Mouse (Mus musculus): ENCODE data around the gene Syde2. TPM values are rescaled to one million over a fixed set of nuclear protein-coding genes. Genes with fewer than 3 reads are reported as not detected.

The Syde2 gene
- total and polyA plus RNA-seq, 3 experiments = 12.4 to 24.1 TPM; not detected in 1

DNA sequence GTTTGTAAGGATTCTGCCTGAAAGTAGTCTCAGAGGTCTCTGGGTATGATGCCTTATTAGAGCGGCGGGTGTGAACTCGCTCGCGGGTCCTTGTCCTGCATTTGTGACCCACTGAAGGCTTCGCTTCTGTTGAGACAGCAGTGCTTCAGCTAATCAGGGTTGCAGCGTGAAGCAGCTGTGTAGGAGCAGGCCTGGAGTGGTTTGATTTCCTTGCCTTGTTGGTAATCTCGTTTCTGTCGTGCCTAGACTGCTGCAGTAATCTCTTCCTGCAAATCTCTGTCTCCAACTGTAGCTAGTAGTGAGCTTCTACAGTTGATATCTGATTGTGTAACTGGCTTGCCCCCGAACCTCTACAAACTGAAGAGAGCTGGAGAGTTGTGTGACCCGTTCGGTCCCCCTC is 48.3 kb upstream of the Syde2 start (continued):
- peak; percentile 100 for TF ChIP-seq RCOR1 (IDR thresholded peaks at IDR 0.05; ENCODE audit: low read depth, low read length)
- peak; percentile 73 for TF ChIP-seq MAX (IDR thresholded peaks at IDR 0.05; ENCODE audit: low read length)
- TF ChIP-seq TAL1 (IDR thresholded peaks at IDR 0.05; ENCODE audit: low read length) = peak; percentile 96
- TF ChIP-seq SMC3 (IDR thresholded peaks at IDR 0.05; ENCODE audit: low read depth, low read length) = 0 out of 2 replicates have a peak, but pooled peaks have one; percentile 16
- TF ChIP-seq MYB (IDR thresholded peaks at IDR 0.05; ENCODE audit: low read depth, low read length) = peak; percentile 91

DNA sequence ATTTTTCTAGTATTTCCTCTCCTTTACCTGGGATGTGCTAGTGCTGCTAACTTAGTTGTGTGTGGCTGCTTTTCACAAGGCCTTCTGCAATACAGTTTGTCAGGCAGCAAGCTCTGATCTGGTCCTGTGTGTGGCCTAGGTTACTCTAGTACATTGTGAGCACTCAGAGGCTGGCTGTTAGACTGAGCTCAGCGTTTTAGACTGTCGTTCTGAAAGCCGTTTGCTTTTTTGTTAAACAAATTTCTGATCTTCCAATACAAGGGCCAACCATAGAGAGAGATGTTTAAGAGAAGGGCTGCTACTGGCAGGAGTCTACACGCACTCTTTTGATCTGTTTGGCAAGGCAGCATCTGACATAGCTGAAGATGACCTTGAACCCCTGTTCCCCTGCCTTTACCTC is 47.7 kb upstream of the Syde2 start:
- H3K27ac ChIP-seq (ENCODE audit: control insufficient read depth, low read depth, low read length) = no peak overlapping the region
- peaks cover 23% of the 10 kb centered on the region for H3K79me2 ChIP-seq (ENCODE audit: control insufficient read depth, insufficient read depth, low read length, poor library complexity)
- H3K9me3 ChIP-seq (replicated peaks; ENCODE audit: insufficient read depth, low read length) = no peaks in the 10 kb centered on the region
- TF ChIP-seq MEF2A (IDR thresholded peaks at IDR 0.05; ENCODE audit: extremely low read depth, insufficient replicate concordance, low read depth, low read length, poor library complexity, severe bottlenecking) = no peak
- TF ChIP-seq POLR2AphosphoS5 (IDR thresholded peaks at IDR 0.05; ENCODE audit: borderline replicate concordance, low read depth, low read length) = no peak
- no peak for TF ChIP-seq USF2 (IDR thresholded peaks at IDR 0.05; ENCODE audit: borderline replicate concordance in 1 of 2, insufficient read depth in 1 of 2, low read depth in 1 of 2, low read length in 2 of 2)
- TF ChIP-seq CHD2 (IDR thresholded peaks at IDR 0.05; ENCODE audit: low read length) = no peak
- TF ChIP-seq CTCF (IDR thresholded peaks at IDR 0.05 in 2 of 3, conservative IDR thresholded peaks at IDR 0.05 in 1 of 3; ENCODE audit: control insufficient read depth in 1 of 3, insufficient read depth in 1 of 3, low read depth in 2 of 3, low read length in 3 of 3, poor library complexity in 1 of 3, severe bottlenecking in 1 of 3) = no peak
- no peak for TF ChIP-seq MYB (IDR thresholded peaks at IDR 0.05; ENCODE audit: low read depth, low read length)
- TF ChIP-seq GATA1 (IDR thresholded peaks at IDR 0.05; ENCODE audit: low read depth, low read length) = no peak
- no peaks in the 10 kb centered on the region for H3K27me3 ChIP-seq (ENCODE audit: control insufficient read depth in 1 of 2, insufficient read depth in 2 of 2, low read length in 2 of 2)
- peak overlapping the region in 1 of 2 experiments; percentile 99; a peak in 2 of 4 replicates for H3K4me3 ChIP-seq (ENCODE audit: control insufficient read depth in 1 of 2, insufficient read depth in 1 of 2, low read depth in 2 of 2, low read length in 2 of 2)
- H3K9ac ChIP-seq (ENCODE audit: control insufficient read depth, low read depth, low read length, poor library complexity, severe bottlenecking) = no peak overlapping the region
- peaks cover 3 to 23% of the 10 kb centered on the region in 2 experiments for H3K4me1 ChIP-seq (ENCODE audit: control insufficient read depth in 1 of 2, insufficient read depth in 2 of 2, low read length in 2 of 2)
- no peak for DNase-seq (ENCODE audit: low read depth, low spot score)
- peaks cover 2 to 39% of the 10 kb centered on the region in 2 experiments; a peak in 2 of 4 replicates for H3K36me3 ChIP-seq (ENCODE audit: control insufficient read depth in 1 of 2, insufficient read depth in 2 of 2, low read length in 2 of 2)

- peak; percentile 87 for DNase-seq (ENCODE audit: low read depth, low spot score)
- Histone ChIP-seq H3K27me3 (ENCODE audit: control insufficient read depth in 1 of 2, insufficient read depth in 2 of 2, low read length in 2 of 2) (no peaks in the 10 kb centered on the region), H3K27ac (ENCODE audit: control insufficient read depth, low read depth, low read length) (no peak overlapping the region; the same call in 1 of the 2 replicates), H3K79me2 (ENCODE audit: control insufficient read depth, insufficient read depth, low read length, poor library complexity) (peaks cover 23% of the 10 kb centered on the region), H3K4me3 (ENCODE audit: control insufficient read depth in 1 of 2, insufficient read depth in 1 of 2, low read depth in 2 of 2, low read length in 2 of 2) (no peak overlapping the region), H3K9me3 (replicated peaks; ENCODE audit: insufficient read depth, low read length) (no peaks in the 10 kb centered on the region), H3K9ac (ENCODE audit: control insufficient read depth, low read depth, low read length, poor library complexity, severe bottlenecking) (no peak overlapping the region), H3K4me1 (ENCODE audit: control insufficient read depth in 1 of 2, insufficient read depth in 2 of 2, low read length in 2 of 2) (peaks cover 3 to 36% of the 10 kb centered on the region in 2 experiments), H3K36me3 (ENCODE audit: control insufficient read depth in 1 of 2, insufficient read depth in 2 of 2, low read length in 2 of 2) (peaks cover 4 to 48% of the 10 kb centered on the region in 2 experiments; a peak in 3 of 4 replicates)
- peak in 1 of 2 experiments; percentile 44; a peak in 2 of 4 replicates for TF ChIP-seq EP300 (IDR thresholded peaks at IDR 0.05; ENCODE audit: low read depth in 1 of 2, low read length in 2 of 2)
- no peak for TF ChIP-seq POLR2AphosphoS2 (IDR thresholded peaks at IDR 0.05; ENCODE audit: low read length)
- TF ChIP-seq ZC3H11A (IDR thresholded peaks at IDR 0.05; ENCODE audit: low read depth, low read length) = peak; percentile 52
- no peak for TF ChIP-seq MEF2A (IDR thresholded peaks at IDR 0.05; ENCODE audit: extremely low read depth, insufficient replicate concordance, low read depth, low read length, poor library complexity, severe bottlenecking)
- TF ChIP-seq NRF1 (IDR thresholded peaks at IDR 0.05; ENCODE audit: insufficient read depth, low read depth, low read length, poor library complexity, severe bottlenecking) = no peak
- TF ChIP-seq KAT2A (conservative IDR thresholded peaks at IDR 0.05; ENCODE audit: low read depth, low read length) = no peak
- TF ChIP-seq MAFK (IDR thresholded peaks at IDR 0.05; ENCODE audit: borderline replicate concordance, low read depth, low read length) = no peak
- TF ChIP-seq TBP (IDR thresholded peaks at IDR 0.05; ENCODE audit: low read depth, low read length) = no peak
- TF ChIP-seq SIN3A (IDR thresholded peaks at IDR 0.05; ENCODE audit: low read length) = peak; percentile 68
- no peak for TF ChIP-seq HCFC1 (IDR thresholded peaks at IDR 0.05; ENCODE audit: low read depth, low read length)
- no peak for TF ChIP-seq POLR2AphosphoS5 (IDR thresholded peaks at IDR 0.05; ENCODE audit: borderline replicate concordance, low read depth, low read length)
- TF ChIP-seq TCF12 (IDR thresholded peaks at IDR 0.05; ENCODE audit: low read depth, low read length) = peak; percentile 36; the same call in 1 of the 2 replicates
- no peak for TF ChIP-seq MAZ (IDR thresholded peaks at IDR 0.05; ENCODE audit: low read depth, low read length)
- TF ChIP-seq MYC (IDR thresholded peaks at IDR 0.05; ENCODE audit: low read depth, low read length) = peak; percentile 79; the same call in 1 of the 2 replicates
- no peak for TF ChIP-seq ETS1 (IDR thresholded peaks at IDR 0.05; ENCODE audit: low read depth, low read length)
- TF ChIP-seq CTCF (IDR thresholded peaks at IDR 0.05 in 2 of 3, conservative IDR thresholded peaks at IDR 0.05 in 1 of 3; ENCODE audit: control insufficient read depth in 1 of 3, insufficient read depth in 1 of 3, low read depth in 2 of 3, low read length in 3 of 3, poor library complexity in 1 of 3, severe bottlenecking in 1 of 3) = peak; percentile 67 to 96 (median 85)
- TF ChIP-seq SMC3 (IDR thresholded peaks at IDR 0.05; ENCODE audit: low read depth, low read length) = peak; percentile 73
- TF ChIP-seq ZKSCAN1 (IDR thresholded peaks at IDR 0.05; ENCODE audit: low read depth, low read length) = no peak
- TF ChIP-seq ZNF384 (IDR thresholded peaks at IDR 0.05; ENCODE audit: low read depth, low read length) = no peak
- no peak for TF ChIP-seq JUND (IDR thresholded peaks at IDR 0.05; ENCODE audit: low read depth, low read length)
- peak; percentile 23; the same call in 1 of the 2 replicates for TF ChIP-seq TAL1 (IDR thresholded peaks at IDR 0.05; ENCODE audit: low read length)
Observed at GRCm38 (mm10) chr3:145941971-145942370, 45.7 kb upstream of the Syde2 start.
